Mouse (Mus musculus) cerebellum, adult 11-12 months (tissue): ENCODE data around the gene Gm3460.
"Not testable (repeated sequence)": the region's sequence is repeated elsewhere in the genome, so short reads cannot be mapped to it uniquely, and the experiment has no call there.

Experiments
- DNase-seq: peaks from one replicate; pipeline ENCODE4 v3.0.0; 2022

Gene Gm3460

GRCm38 (mm10) chr14:6622318-6622717, at the start of gene Gm3460:
Gene Gm3460 (minus strand): TSS chr14:6622418.
- not testable (repeated sequence) for DNase-seq

- DNase-seq, result not testable (repeated sequence)
Observed at GRCm38 (mm10) chr14:6606436-6606835, 15.8 kb downstream of the Gm3460 start.

GRCm38 (mm10) chr14:6605004-6605403, 17.2 kb downstream of the Gm3460 start:
- DNase-seq, result not testable (repeated sequence)

GRCm38 (mm10) chr14:6604551-6604950, 17.7 kb downstream of the Gm3460 start:
- not testable (repeated sequence) for DNase-seq

- DNase-seq, result not testable (repeated sequence)
Observed at GRCm38 (mm10) chr14:6590513-6590912, 31.7 kb downstream of the Gm3460 start, which contains the start of gene Gm3629. Gene Gm3629 (minus strand): TSS chr14:6590613.
